Mouse (Mus musculus) embryonic stem cell, embryonic (primary cell): ENCODE measurements around the gene Arid3c.

ENCODE experiments used
- CTCF ChIA-PET, 4 experiments: fragments of 300-600 bp in 2 of 4; fragments of 350-600 bp in 2 of 4; sonication (Branson Sonifier 250); formaldehyde crosslinking; loops; one replicate each; lab custom pipeline; 2022; ENCODE audit warnings: inconsistent platforms in 2 of 4; lab: Charles Lee
- POLR2A ChIA-PET, 4 experiments: fragments of 300-600 bp in 2 of 4; fragments of 350-600 bp in 2 of 4; sonication (Branson Sonifier 250); formaldehyde crosslinking; loops; one replicate each; lab custom pipeline; 2022; ENCODE audit warnings: antibody characterized with exemption in 4 of 4, inconsistent platforms in 1 of 4; lab: Charles Lee

Arid3c gene

GRCm38 (mm10) chr4:41677006-41677629 lies 53.8 kb downstream of the Arid3c start:
- ChIA-PET POLR2A (interaction anchor here in 1 of 4 experiments (0.5 to 1.0 kb wide), 4 partner anchors 12 to 334 kb away, joined by 3 read pairs; no protein-coding TSS in a partner anchor), CTCF (interaction anchor here in 2 of 4 experiments (0.6 to 1.0 kb wide), 3 partner anchors 23 to 527 kb away, joined by 3 to 7 read pairs (median 4); no protein-coding TSS in a partner anchor)

- POLR2A ChIA-PET = interaction anchor here in 2 of 4 experiments (0.5 to 1.3 kb wide), 4 partner anchors 12 to 333 kb away, joined by 3 to 4 read pairs (median 4); no protein-coding TSS in a partner anchor
- CTCF ChIA-PET = interaction anchor here in 3 of 4 experiments (0.6 to 1.0 kb wide), 5 partner anchors 12 to 108 kb away, joined by 3 to 7 read pairs (median 3); partner anchors contain the start of gene Fam219a (in 1 of the 3)
Observed at GRCm38 (mm10) chr4:41676248-41677005, 54.5 kb downstream of the Arid3c start.
